Mouse (Mus musculus): Measurements from ENCODE around the gene Ddx19a.
"Not testable (repeated sequence)": the region's sequence is repeated elsewhere in the genome, so short reads cannot be mapped to it uniquely, and the experiment has no call there.

The Ddx19a gene

GRCm38 (mm10) chr8:110969910-110970770 lies 27.5 kb downstream of the Ddx19a start:
- peak; percentile 49 for DNase-seq

- peak; percentile 73 for DNase-seq
Observed at GRCm38 (mm10) chr8:110967326-110967725, 30.3 kb downstream of the Ddx19a start.

GRCm38 (mm10) chr8:110966586-110966985 lies 31.0 kb downstream of the Ddx19a start:
- no peak for DNase-seq

- DNase-seq: peak; percentile 85
Observed at GRCm38 (mm10) chr8:110965594-110965993, 32.0 kb downstream of the Ddx19a start.

GRCm38 (mm10) chr8:110964666-110965065 lies 32.9 kb downstream of the Ddx19a start:
- no peak for DNase-seq

GRCm38 (mm10) chr8:110963051-110963450 lies 34.5 kb downstream of the Ddx19a start:
- no peak for DNase-seq

GRCm38 (mm10) chr8:110959906-110960305 lies 37.7 kb downstream of the Ddx19a start:
- DNase-seq: peak; percentile 92

GRCm38 (mm10) chr8:110959071-110959780 lies 38.4 kb downstream of the Ddx19a start:
- peak; percentile 84 for DNase-seq

GRCm38 (mm10) chr8:110958553-110958952 lies 39.0 kb downstream of the Ddx19a start:
- not testable (repeated sequence) for DNase-seq

- peak; percentile 55 for DNase-seq
Observed at GRCm38 (mm10) chr8:110958135-110958534, 39.5 kb downstream of the Ddx19a start.

GRCm38 (mm10) chr8:110957471-110957870 lies 40.1 kb downstream of the Ddx19a start:
- peak; percentile 73 for DNase-seq

GRCm38 (mm10) chr8:110956619-110957450 lies 40.8 kb downstream of the Ddx19a start:
- peak; percentile 63 for DNase-seq

- no peak for DNase-seq
Observed at GRCm38 (mm10) chr8:110954776-110955175, 42.8 kb downstream of the Ddx19a start.

- peak; percentile 33 for DNase-seq
Observed at GRCm38 (mm10) chr8:110950065-110950484, 47.5 kb downstream of the Ddx19a start.

GRCm38 (mm10) chr8:110945716-110946115 lies 51.9 kb downstream of the Ddx19a start:
- DNase-seq: no peak

GRCm38 (mm10) chr8:110944276-110944876 lies 53.2 kb downstream of the Ddx19a start:
- no peak for DNase-seq

- peak; percentile 81 for DNase-seq
Observed at GRCm38 (mm10) chr8:110941453-110941948, 56.1 kb downstream of the Ddx19a start.

GRCm38 (mm10) chr8:110940682-110941452 lies 56.7 kb downstream of the Ddx19a start:
- peak; percentile 84 for DNase-seq

- DNase-seq: peak; percentile 72
Observed at GRCm38 (mm10) chr8:110938882-110939589, 58.6 kb downstream of the Ddx19a start.

- peak; percentile 63 for DNase-seq
Observed at GRCm38 (mm10) chr8:110936217-110936616, 61.4 kb downstream of the Ddx19a start.

- no peak for DNase-seq
Observed at GRCm38 (mm10) chr8:110933272-110933671, 64.3 kb downstream of the Ddx19a start.
